Mouse (Mus musculus): ENCODE measurements around the gene Zfp710. TPM values are rescaled to one million over a fixed set of nuclear protein-coding genes. Genes with fewer than 3 reads are reported as not detected.

Zfp710 gene
- total and polyA plus RNA-seq, 3 experiments: 14.8 to 19.1 TPM; not detected in 1

GRCm38 (mm10) chr7:80057781-80058180 lies 33.2 kb downstream of the Zfp710 start:
- no peak overlapping the region for H3K4me3 ChIP-seq (ENCODE audit: control insufficient read depth in 1 of 2, insufficient read depth in 1 of 2, low read depth in 2 of 2, low read length in 2 of 2)
- peaks cover 9 to 18% of the 10 kb centered on the region in 2 experiments; a peak in 3 of 4 replicates for H3K4me1 ChIP-seq (ENCODE audit: control insufficient read depth in 1 of 2, insufficient read depth in 2 of 2, low read length in 2 of 2)

GRCm38 (mm10) chr7:80058405-80059063 lies 33.9 kb downstream of the Zfp710 start:
- Histone ChIP-seq H3K79me2 (ENCODE audit: control insufficient read depth, insufficient read depth, low read length, poor library complexity) (no peaks in the 10 kb centered on the region; the same call in 1 of the 2 replicates), H3K4me1 (ENCODE audit: control insufficient read depth in 1 of 2, insufficient read depth in 2 of 2, low read length in 2 of 2) (peaks cover 9 to 25% of the 10 kb centered on the region in 2 experiments; a peak in 3 of 4 replicates), H3K9ac (ENCODE audit: control insufficient read depth, low read depth, low read length, poor library complexity, severe bottlenecking) (no peak overlapping the region), H3K27ac (ENCODE audit: control insufficient read depth, low read depth, low read length) (no peak overlapping the region), H3K36me3 (ENCODE audit: control insufficient read depth in 1 of 2, insufficient read depth in 2 of 2, low read length in 2 of 2) (peaks cover 0 to 18% of the 10 kb centered on the region in 2 experiments; a peak in 2 of 4 replicates), H3K4me3 (ENCODE audit: control insufficient read depth in 1 of 2, insufficient read depth in 1 of 2, low read depth in 2 of 2, low read length in 2 of 2) (no peak overlapping the region), H3K9me3 (replicated peaks; ENCODE audit: insufficient read depth, low read length) (no peaks in the 10 kb centered on the region), H3K27me3 (ENCODE audit: control insufficient read depth in 1 of 2, insufficient read depth in 2 of 2, low read length in 2 of 2) (no peaks in the 10 kb centered on the region)
- TF ChIP-seq HCFC1 (IDR thresholded peaks at IDR 0.05; ENCODE audit: low read depth, low read length) (no peak), MAFK (IDR thresholded peaks at IDR 0.05; ENCODE audit: borderline replicate concordance, low read depth, low read length) (no peak), TCF12 (IDR thresholded peaks at IDR 0.05; ENCODE audit: low read depth, low read length) (no peak), POLR2AphosphoS2 (IDR thresholded peaks at IDR 0.05; ENCODE audit: low read length) (no peak), POLR2AphosphoS5 (IDR thresholded peaks at IDR 0.05; ENCODE audit: borderline replicate concordance, low read depth, low read length) (no peak), ZMIZ1 (IDR thresholded peaks at IDR 0.05; ENCODE audit: low read depth, low read length) (no peak), CHD1 (IDR thresholded peaks at IDR 0.05; ENCODE audit: low read depth, low read length) (no peak), SMC3 (IDR thresholded peaks at IDR 0.05; ENCODE audit: low read depth, low read length) (no peak), ZKSCAN1 (IDR thresholded peaks at IDR 0.05; ENCODE audit: low read depth, low read length) (no peak), JUND (IDR thresholded peaks at IDR 0.05; ENCODE audit: low read depth, low read length) (no peak), ZNF384 (IDR thresholded peaks at IDR 0.05; ENCODE audit: low read depth, low read length) (no peak), ELF1 (IDR thresholded peaks at IDR 0.05; ENCODE audit: low read depth, low read length) (no peak), NRF1 (IDR thresholded peaks at IDR 0.05; ENCODE audit: insufficient read depth, low read depth, low read length, poor library complexity, severe bottlenecking) (no peak), GATA1 (IDR thresholded peaks at IDR 0.05; ENCODE audit: low read depth, low read length) (no peak), CHD2 (IDR thresholded peaks at IDR 0.05; ENCODE audit: low read length) (no peak), UBTF (IDR thresholded peaks at IDR 0.05; ENCODE audit: borderline replicate concordance, insufficient read depth, low read depth, low read length) (no peak), EP300 (IDR thresholded peaks at IDR 0.05; ENCODE audit: low read depth in 1 of 2, low read length in 2 of 2) (no peak), BHLHE40 (IDR thresholded peaks at IDR 0.05; ENCODE audit: borderline replicate concordance, low read depth, low read length) (no peak), POLR2A (IDR thresholded peaks at IDR 0.05; ENCODE audit: control insufficient read depth in 1 of 2, insufficient read depth in 1 of 2, low read depth in 1 of 2, low read length in 2 of 2, poor library complexity in 1 of 2) (no peak), MAX (IDR thresholded peaks at IDR 0.05; ENCODE audit: low read length) (no peak)
- no peak for DNase-seq (ENCODE audit: low read depth, low spot score)

More at GRCm38 (mm10) chr7:80057781-80058180, 33.2 kb downstream of the Zfp710 start:
- Histone ChIP-seq H3K9me3 (replicated peaks; ENCODE audit: insufficient read depth, low read length) (no peaks in the 10 kb centered on the region), H3K79me2 (ENCODE audit: control insufficient read depth, insufficient read depth, low read length, poor library complexity) (no peaks in the 10 kb centered on the region; the same call in 1 of the 2 replicates), H3K27ac (ENCODE audit: control insufficient read depth, low read depth, low read length) (no peak overlapping the region), H3K27me3 (ENCODE audit: control insufficient read depth in 1 of 2, insufficient read depth in 2 of 2, low read length in 2 of 2) (no peaks in the 10 kb centered on the region), H3K9ac (ENCODE audit: control insufficient read depth, low read depth, low read length, poor library complexity, severe bottlenecking) (no peak overlapping the region), H3K36me3 (ENCODE audit: control insufficient read depth in 1 of 2, insufficient read depth in 2 of 2, low read length in 2 of 2) (peaks cover 0 to 16% of the 10 kb centered on the region in 2 experiments; a peak in 2 of 4 replicates)
- no peak for DNase-seq (ENCODE audit: low read depth, low spot score)
- no peak for TF ChIP-seq TAL1 (IDR thresholded peaks at IDR 0.05; ENCODE audit: low read length)
- TF ChIP-seq NRF1 (IDR thresholded peaks at IDR 0.05; ENCODE audit: insufficient read depth, low read depth, low read length, poor library complexity, severe bottlenecking): no peak
- no peak for TF ChIP-seq TCF12 (IDR thresholded peaks at IDR 0.05; ENCODE audit: low read depth, low read length)
- TF ChIP-seq CHD2 (IDR thresholded peaks at IDR 0.05; ENCODE audit: low read length): no peak
- TF ChIP-seq MXI1 (IDR thresholded peaks at IDR 0.05; ENCODE audit: low read depth, low read length): no peak
- no peak for TF ChIP-seq HCFC1 (IDR thresholded peaks at IDR 0.05; ENCODE audit: low read depth, low read length)
- no peak for TF ChIP-seq RCOR1 (IDR thresholded peaks at IDR 0.05; ENCODE audit: low read depth, low read length)
- TF ChIP-seq BHLHE40 (IDR thresholded peaks at IDR 0.05; ENCODE audit: borderline replicate concordance, low read depth, low read length): no peak
- TF ChIP-seq TBP (IDR thresholded peaks at IDR 0.05; ENCODE audit: low read depth, low read length): no peak
- TF ChIP-seq UBTF (IDR thresholded peaks at IDR 0.05; ENCODE audit: borderline replicate concordance, insufficient read depth, low read depth, low read length): no peak
- TF ChIP-seq MAZ (IDR thresholded peaks at IDR 0.05; ENCODE audit: low read depth, low read length): no peak
- TF ChIP-seq MYC (IDR thresholded peaks at IDR 0.05; ENCODE audit: low read depth, low read length): no peak
- no peak for TF ChIP-seq JUND (IDR thresholded peaks at IDR 0.05; ENCODE audit: low read depth, low read length)
- no peak for TF ChIP-seq MEF2A (IDR thresholded peaks at IDR 0.05; ENCODE audit: extremely low read depth, insufficient replicate concordance, low read depth, low read length, poor library complexity, severe bottlenecking)
- TF ChIP-seq ZNF384 (IDR thresholded peaks at IDR 0.05; ENCODE audit: low read depth, low read length): no peak

Data from MEL (cell line).